Mouse (Mus musculus) T-helper 1 cell (primary cell): Measurements from ENCODE around the gene Nxpe4.
"Not testable (repeated sequence)": the region's sequence is repeated elsewhere in the genome, so short reads cannot be mapped to it uniquely, and the experiment has no call there.

Experiments used
- in situ Hi-C: fragments of 300-600 bp; cut with MboI, MseI; formaldehyde crosslinking; loops from one replicate; pipeline ENCODE4 v1.15.1; 2025; ENCODE audit warnings: high pct_unique_total_duplicates

The Nxpe4 gene

GRCm38 (mm10) chr9:48161505-48162192 lies at the start of gene Nxpe4:
TSS of gene Nxpe4 (plus strand) at chr9:48162023.
- in situ Hi-C loops = no loop called here

GRCm38 (mm10) chr9:48126815-48127214 lies 35.0 kb upstream of the Nxpe4 start:
- in situ Hi-C loops = no loop called here

- in situ Hi-C loops = no loop called here
These were observed 24.3 kb upstream of the Nxpe4 start for GRCm38 (mm10) chr9:48137507-48137906.

- in situ Hi-C loops = no loop called here
These were observed 21.1 kb upstream of the Nxpe4 start for GRCm38 (mm10) chr9:48140485-48141411.

GRCm38 (mm10) chr9:48142646-48143045 lies 19.2 kb upstream of the Nxpe4 start:
- in situ Hi-C loops = no loop called here

GRCm38 (mm10) chr9:48146761-48147160 lies 15.1 kb upstream of the Nxpe4 start:
- in situ Hi-C loops = no loop called here

- in situ Hi-C loops = not testable (repeated sequence)
These were observed 4.7 kb downstream of the Nxpe4 start for GRCm38 (mm10) chr9:48166531-48166930.

- in situ Hi-C loops = loop anchor here (10.0 kb wide), 1 partner anchor 192 kb away; no protein-coding TSS in a partner anchor
These were observed 14.9 kb downstream of the Nxpe4 start for GRCm38 (mm10) chr9:48176764-48177163.

GRCm38 (mm10) chr9:48181300-48181699 lies 19.5 kb downstream of the Nxpe4 start:
- in situ Hi-C loops = no loop called here

GRCm38 (mm10) chr9:48182718-48183414 lies 21.0 kb downstream of the Nxpe4 start:
- in situ Hi-C loops = no loop called here

GRCm38 (mm10) chr9:48184319-48184718 lies 22.5 kb downstream of the Nxpe4 start:
- in situ Hi-C loops = no loop called here

- in situ Hi-C loops = no loop called here
These were observed 27.0 kb downstream of the Nxpe4 start for GRCm38 (mm10) chr9:48188854-48189253.

- in situ Hi-C loops = no loop called here
These were observed 35.6 kb downstream of the Nxpe4 start for GRCm38 (mm10) chr9:48197458-48197884.

- in situ Hi-C loops = no loop called here
These were observed 49.1 kb downstream of the Nxpe4 start for GRCm38 (mm10) chr9:48210970-48211369.

- in situ Hi-C loops = no loop called here
These were observed 50.1 kb downstream of the Nxpe4 start for GRCm38 (mm10) chr9:48211912-48212311.

- in situ Hi-C loops = no loop called here
These were observed 52.9 kb downstream of the Nxpe4 start for GRCm38 (mm10) chr9:48214751-48215150.

GRCm38 (mm10) chr9:48216091-48217001 lies 54.5 kb downstream of the Nxpe4 start:
- in situ Hi-C loops = no loop called here

GRCm38 (mm10) chr9:48230706-48231105 lies 68.9 kb downstream of the Nxpe4 start:
- in situ Hi-C loops = no loop called here

GRCm38 (mm10) chr9:48236455-48236854 lies 74.6 kb downstream of the Nxpe4 start:
- in situ Hi-C loops = no loop called here

- in situ Hi-C loops = no loop called here
These were observed 76.4 kb downstream of the Nxpe4 start for GRCm38 (mm10) chr9:48238153-48238755.

- in situ Hi-C loops = no loop called here
These were observed 77.6 kb downstream of the Nxpe4 start for GRCm38 (mm10) chr9:48239461-48239860.
